Mouse (Mus musculus): ENCODE measurements around the gene Zdhhc12.

Zdhhc12 gene

GRCm38 (mm10) chr2:30095882-30096527, 2.6 kb upstream of the Zdhhc12 start:
- DNase-seq: no peak

GRCm38 (mm10) chr2:30094208-30094588, 750 bp upstream of the Zdhhc12 start:
- DNase-seq: no peak

- no peak for DNase-seq
Observed at GRCm38 (mm10) chr2:30092280-30092918, 1.0 kb downstream of the Zdhhc12 start.

- DNase-seq: no peak
Observed at GRCm38 (mm10) chr2:30091521-30091920, 1.9 kb downstream of the Zdhhc12 start.

GRCm38 (mm10) chr2:30087310-30087709, 6.1 kb downstream of the Zdhhc12 start:
- DNase-seq: no peak

- DNase-seq: no peak
Observed at GRCm38 (mm10) chr2:30084632-30085031, 8.8 kb downstream of the Zdhhc12 start.

- no peak for DNase-seq
Observed at GRCm38 (mm10) chr2:30084113-30084512, 9.3 kb downstream of the Zdhhc12 start.

GRCm38 (mm10) chr2:30080181-30080800, 13.2 kb downstream of the Zdhhc12 start:
- DNase-seq: no peak

GRCm38 (mm10) chr2:30078760-30079159, 14.7 kb downstream of the Zdhhc12 start:
- no peak for DNase-seq

GRCm38 (mm10) chr2:30078349-30078712, 15.1 kb downstream of the Zdhhc12 start:
- no peak for DNase-seq

GRCm38 (mm10) chr2:30077502-30078348, 15.7 kb downstream of the Zdhhc12 start, which contains the start of gene Pkn3:
Gene Pkn3, plus strand, starts transcription at chr2:30077684.
- peak; percentile 70 for DNase-seq

GRCm38 (mm10) chr2:30076959-30077358, 16.5 kb downstream of the Zdhhc12 start:
- DNase-seq: no peak

- DNase-seq: no peak
Observed at GRCm38 (mm10) chr2:30076439-30076838, 17.0 kb downstream of the Zdhhc12 start.

GRCm38 (mm10) chr2:30075625-30076024, 17.8 kb downstream of the Zdhhc12 start:
- no peak for DNase-seq

GRCm38 (mm10) chr2:30073285-30073684, 20.2 kb downstream of the Zdhhc12 start:
- no peak for DNase-seq

- DNase-seq: no peak
Observed at GRCm38 (mm10) chr2:30072875-30073274, 20.6 kb downstream of the Zdhhc12 start.

GRCm38 (mm10) chr2:30067962-30068361, 25.5 kb downstream of the Zdhhc12 start:
- no peak for DNase-seq

GRCm38 (mm10) chr2:30067031-30067888, 26.2 kb downstream of the Zdhhc12 start:
- DNase-seq: peak; percentile 51

GRCm38 (mm10) chr2:30066046-30066901, 27.2 kb downstream of the Zdhhc12 start:
- DNase-seq: peak; percentile 96

GRCm38 (mm10) chr2:30064298-30064697, 29.1 kb downstream of the Zdhhc12 start:
- no peak for DNase-seq

GRCm38 (mm10) chr2:30063791-30064190, 29.7 kb downstream of the Zdhhc12 start:
- no peak for DNase-seq
